Mouse (Mus musculus): ENCODE data around the gene Nr4a3. TPM values are rescaled to one million over a fixed set of nuclear protein-coding genes. Genes with fewer than 3 reads are reported as not detected.

Gene Nr4a3
- total and polyA plus RNA-seq, 3 experiments = 1.7 to 6.7 (median 5.3) TPM

DNA sequence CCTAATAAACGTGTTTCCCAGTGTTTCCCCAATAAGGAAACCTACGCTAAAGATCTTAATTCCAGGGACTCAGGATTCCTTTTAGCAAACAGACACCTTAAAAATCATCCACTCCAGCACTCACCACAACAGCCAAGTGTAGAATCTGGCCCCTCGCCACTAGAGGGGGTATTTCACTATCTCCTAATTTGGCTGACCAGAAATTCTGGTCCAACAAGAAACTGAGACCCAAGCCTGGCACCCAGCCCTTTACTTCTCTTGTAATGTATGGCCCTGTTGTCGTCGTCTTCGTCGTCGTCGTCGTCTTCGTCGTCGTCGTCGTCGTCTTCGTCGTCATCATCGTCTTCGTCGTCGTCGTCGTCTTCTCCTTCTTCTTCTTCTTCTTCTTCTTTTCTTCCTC is 15.3 kb upstream of the Nr4a3 start:
- TF ChIP-seq EP300 (IDR thresholded peaks at IDR 0.05; ENCODE audit: insufficient read depth, low read depth, low read length) (no peak), CTCF (IDR thresholded peaks at IDR 0.05) (peak; percentile 69)
- H3K4me1 ChIP-seq (ENCODE audit: control insufficient read depth, insufficient read depth, low read length) = no peaks in the 10 kb centered on the region
- H3K9ac ChIP-seq (ENCODE audit: low read depth, low read length) = no peak overlapping the region
- 77% methylated on average over 24 of the region's 24 CpGs for WGBS
- no peaks in the 10 kb centered on the region for H3K27me3 ChIP-seq (ENCODE audit: control insufficient read depth, insufficient read depth, low read length)
- no peak overlapping the region for H3K27ac ChIP-seq
- intact Hi-C loops (cut with DNase I) = loop anchor here (5.0 kb wide), 1 partner anchor 98 kb away; no protein-coding TSS in a partner anchor
- no peaks in the 10 kb centered on the region for H3K36me3 ChIP-seq (ENCODE audit: control insufficient read depth, insufficient read depth, low read length)
- DNase-seq = no peak
- H3K79me2 ChIP-seq (replicated peaks; ENCODE audit: control insufficient read depth, insufficient read depth, low read length) = no peaks in the 10 kb centered on the region
- H3K4me3 ChIP-seq = no peak overlapping the region

DNA sequence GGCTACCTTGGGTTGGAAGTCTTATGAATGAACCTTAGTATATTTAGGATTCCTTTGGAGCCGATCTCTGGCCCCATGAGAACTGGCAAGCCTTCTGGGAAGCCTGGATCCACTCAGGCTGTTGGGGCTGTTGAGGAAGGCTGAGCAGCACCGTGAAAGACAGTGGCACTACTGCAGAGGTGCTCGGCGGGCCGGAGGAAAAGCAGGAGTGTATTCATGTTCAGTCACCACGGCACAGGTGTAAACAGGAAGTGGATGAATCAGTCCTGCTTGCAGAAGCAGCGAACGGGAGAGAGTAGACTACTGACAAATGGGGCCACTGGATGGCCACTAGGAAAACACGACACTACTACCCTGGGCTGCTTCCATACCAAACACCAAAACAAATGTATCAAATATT is 10.7 kb upstream of the Nr4a3 start:
- 75% methylated on average over 9 of the region's 9 CpGs for WGBS
- Histone ChIP-seq H3K79me2 (replicated peaks; ENCODE audit: control insufficient read depth, insufficient read depth, low read length) (no peaks in the 10 kb centered on the region; the same call in 1 of the 2 replicates), H3K36me3 (ENCODE audit: control insufficient read depth, insufficient read depth, low read length) (no peaks in the 10 kb centered on the region), H3K27ac (no peak overlapping the region), H3K4me1 (ENCODE audit: control insufficient read depth, insufficient read depth, low read length) (no peaks in the 10 kb centered on the region), H3K27me3 (ENCODE audit: control insufficient read depth, insufficient read depth, low read length) (no peaks in the 10 kb centered on the region), H3K9ac (ENCODE audit: low read depth, low read length) (no peak overlapping the region), H3K4me3 (no peak overlapping the region)
- no peak for TF ChIP-seq POLR2A (IDR thresholded peaks at IDR 0.05; ENCODE audit: insufficient read depth, low read depth, low read length)
- TF ChIP-seq EP300 (IDR thresholded peaks at IDR 0.05; ENCODE audit: insufficient read depth, low read depth, low read length) = no peak
- no peak for TF ChIP-seq CTCF (IDR thresholded peaks at IDR 0.05)
- intact Hi-C loops (cut with DNase I) = loop anchor here (5.0 kb wide), 1 partner anchor 93 kb away; no protein-coding TSS in a partner anchor
- DNase-seq = no peak

GRCm38 (mm10) chr4:48037646-48038045 is 7.3 kb upstream of the Nr4a3 start:
- Histone ChIP-seq H3K27me3 (ENCODE audit: control insufficient read depth, insufficient read depth, low read length) (no peaks in the 10 kb centered on the region), H3K36me3 (ENCODE audit: control insufficient read depth, insufficient read depth, low read length) (no peaks in the 10 kb centered on the region), H3K79me2 (replicated peaks; ENCODE audit: control insufficient read depth, insufficient read depth, low read length) (no peaks in the 10 kb centered on the region; the same call in 1 of the 2 replicates), H3K4me3 (no peak overlapping the region), H3K4me1 (ENCODE audit: control insufficient read depth, insufficient read depth, low read length) (no peaks in the 10 kb centered on the region; the same call in 1 of the 2 replicates), H3K27ac (no peak overlapping the region), H3K9ac (ENCODE audit: low read depth, low read length) (no peak overlapping the region)
- 60% methylated on average over 4 of the region's 4 CpGs for WGBS
- DNase-seq = no peak
- TF ChIP-seq POLR2A (IDR thresholded peaks at IDR 0.05; ENCODE audit: insufficient read depth, low read depth, low read length) (no peak), CTCF (IDR thresholded peaks at IDR 0.05) (no peak), EP300 (IDR thresholded peaks at IDR 0.05; ENCODE audit: insufficient read depth, low read depth, low read length) (no peak)
- intact Hi-C loops (cut with DNase I) = no loop called here

- H3K27me3 ChIP-seq (ENCODE audit: control insufficient read depth, insufficient read depth, low read length) = no peaks in the 10 kb centered on the region
- WGBS = 90% methylated on average over 5 of the region's 5 CpGs
- no peaks in the 10 kb centered on the region; the same call in 1 of the 2 replicates for H3K79me2 ChIP-seq (replicated peaks; ENCODE audit: control insufficient read depth, insufficient read depth, low read length)
- TF ChIP-seq POLR2A (IDR thresholded peaks at IDR 0.05; ENCODE audit: insufficient read depth, low read depth, low read length) (no peak), CTCF (IDR thresholded peaks at IDR 0.05) (no peak), EP300 (IDR thresholded peaks at IDR 0.05; ENCODE audit: insufficient read depth, low read depth, low read length) (no peak)
- no peak overlapping the region for H3K4me3 ChIP-seq
- no peak for DNase-seq
- intact Hi-C loops (cut with DNase I) = no loop called here
- H3K9ac ChIP-seq (ENCODE audit: low read depth, low read length) = no peak overlapping the region
- H3K36me3 ChIP-seq (ENCODE audit: control insufficient read depth, insufficient read depth, low read length) = no peaks in the 10 kb centered on the region
- H3K4me1 ChIP-seq (ENCODE audit: control insufficient read depth, insufficient read depth, low read length) = no peaks in the 10 kb centered on the region; the same call in 1 of the 2 replicates
- H3K27ac ChIP-seq = no peak overlapping the region
These were observed 6.1 kb upstream of the Nr4a3 start for GRCm38 (mm10) chr4:48038847-48039246.

GRCm38 (mm10) chr4:48039736-48040135 is 5.2 kb upstream of the Nr4a3 start:
- intact Hi-C loops (cut with DNase I) = loop anchor here (5.0 kb wide), 1 partner anchor 462 kb away; no protein-coding TSS in a partner anchor
- Histone ChIP-seq H3K4me3 (no peak overlapping the region), H3K27ac (no peak overlapping the region), H3K79me2 (replicated peaks; ENCODE audit: control insufficient read depth, insufficient read depth, low read length) (no peaks in the 10 kb centered on the region; the same call in 1 of the 2 replicates), H3K9ac (ENCODE audit: low read depth, low read length) (no peak overlapping the region), H3K36me3 (ENCODE audit: control insufficient read depth, insufficient read depth, low read length) (no peaks in the 10 kb centered on the region), H3K27me3 (ENCODE audit: control insufficient read depth, insufficient read depth, low read length) (no peaks in the 10 kb centered on the region), H3K4me1 (ENCODE audit: control insufficient read depth, insufficient read depth, low read length) (no peaks in the 10 kb centered on the region; the same call in 1 of the 2 replicates)
- no peak for TF ChIP-seq POLR2A (IDR thresholded peaks at IDR 0.05; ENCODE audit: insufficient read depth, low read depth, low read length)
- no peak for DNase-seq
- WGBS = 90% methylated on average over 7 of the region's 7 CpGs

- WGBS = under 1% methylated on average over 4 of the region's 4 CpGs
- intact Hi-C loops (cut with DNase I) = loop anchor here (2.0 to 5.0 kb wide), 2 partner anchors 450 to 465 kb away; no protein-coding TSS in a partner anchor
These were observed 2.5 kb upstream of the Nr4a3 start for GRCm38 (mm10) chr4:48042466-48042785.

More at GRCm38 (mm10) chr4:48042466-48042785, 2.5 kb upstream of the Nr4a3 start:
- peak overlapping the region; percentile 98 for H3K9ac ChIP-seq (ENCODE audit: low read depth, low read length)
- H3K27me3 ChIP-seq (ENCODE audit: control insufficient read depth, insufficient read depth, low read length) = no peaks in the 10 kb centered on the region
- TF ChIP-seq CTCF (IDR thresholded peaks at IDR 0.05) = no peak
- no peaks in the 10 kb centered on the region; the same call in 1 of the 2 replicates for H3K4me1 ChIP-seq (ENCODE audit: control insufficient read depth, insufficient read depth, low read length)
- no peaks in the 10 kb centered on the region; the same call in 1 of the 2 replicates for H3K79me2 ChIP-seq (replicated peaks; ENCODE audit: control insufficient read depth, insufficient read depth, low read length)
- no peak for DNase-seq
- H3K36me3 ChIP-seq (ENCODE audit: control insufficient read depth, insufficient read depth, low read length) = no peaks in the 10 kb centered on the region
- H3K4me3 ChIP-seq = peak overlapping the region; percentile 64
- peak overlapping the region; percentile 98 for H3K27ac ChIP-seq

Data from heart, adult 2 months (tissue).